Mouse (Mus musculus) kidney, embryonic 16.5 days (tissue): ENCODE data around the gene Smg6. TPM values are rescaled to one million over a fixed set of nuclear protein-coding genes. Genes with fewer than 3 reads are reported as not detected.

ENCODE experiments used
- ATAC-seq: fragments of 200-750 bp; cut with Nextera tagmentation; 2 replicates; pipeline ENCODE4 v1.8.0; 2017; ENCODE audit warnings: moderate TSS enrichment; ENCODE audit not compliant: low FRiP score, low TSS enrichment
- H3K27ac ChIP-seq: fragments of 300-500 bp; sonication (generic); 2 replicates; pipeline ENCODE4 v1.5.1; 2014; ENCODE audit warnings: low read length
- H3K27me3 ChIP-seq: fragments of 300-500 bp; sonication (generic); 2 replicates; pipeline ENCODE4 v1.6.1; 2014; ENCODE audit warnings: low read length, control low read depth, mixed read lengths; ENCODE audit not compliant: insufficient read depth
- H3K36me3 ChIP-seq: fragments of 300-500 bp; sonication (generic); 2 replicates; pipeline ENCODE4 v1.6.1; 2014; ENCODE audit warnings: low read length, control low read depth, mixed read lengths; ENCODE audit not compliant: insufficient read depth
- H3K4me1 ChIP-seq: fragments of 300-500 bp; sonication (generic); 2 replicates; pipeline ENCODE4 v1.6.1; 2014; ENCODE audit warnings: low read length, control low read depth, mixed read lengths; ENCODE audit not compliant: insufficient read depth
- H3K4me2 ChIP-seq: fragments of 300-500 bp; sonication (generic); replicated peaks from 2 replicates; pipeline ENCODE4 v1.6.1; 2014; ENCODE audit warnings: low read depth, low read length
- H3K4me3 ChIP-seq: fragments of 300-500 bp; sonication (generic); 2 replicates; pipeline ENCODE4 v1.5.1; 2014; ENCODE audit warnings: mild to moderate bottlenecking, low read length
- H3K9ac ChIP-seq: fragments of 300-500 bp; sonication (generic); replicated peaks from 2 replicates; pipeline ENCODE4 v1.6.1; 2014; ENCODE audit warnings: low read length
- H3K9me3 ChIP-seq: fragments of 300-500 bp; sonication (generic); 2 replicates; pipeline ENCODE4 v1.6.1; 2016; ENCODE audit warnings: low read length, control low read depth
- WGBS: fragments of 180-500 bp; shearing (Covaris S2); extraction: QIAGEN DNeasy Blood & Tissue Kit; methylation state at CpG from one replicate; pipeline ENCODE4 v1.1.7; 2014; 5-methylcytosine and 5-hydroxymethylcytosine counted together
- polyA plus RNA-seq: library from polyadenylated mRNA; unstranded; fragments of >200 nt; fragmentation: Nextera tagmentation; extraction: Ambion mirVana; gene quantifications from 2 replicates; pipeline ENCODE4 v1.2.1, GENCODE M21; 2015

The Smg6 gene
- polyA plus RNA-seq, 1 experiment from 2014 or later = 17.9 TPM

- H3K9me3 ChIP-seq = no peaks in the 10 kb centered on the region
- no peaks in the 10 kb centered on the region for H3K27me3 ChIP-seq
- H3K4me1 ChIP-seq = peaks cover 29% of the 10 kb centered on the region
- H3K4me2 ChIP-seq = no peak overlapping the region
- H3K4me3 ChIP-seq = no peak overlapping the region
- WGBS = 86% methylated on average over 5 of the region's 5 CpGs
- ATAC-seq = no peak
- no peak overlapping the region for H3K27ac ChIP-seq
- 0 out of 2 replicates have a peak, but pooled peaks cover 4% of the 10 kb centered on the region for H3K36me3 ChIP-seq
- H3K9ac ChIP-seq = no peak overlapping the region
Observed at GRCm38 (mm10) chr11:75132278-75132677, 206.7 kb downstream of the Smg6 start.

- no peaks in the 10 kb centered on the region for H3K36me3 ChIP-seq
- 82% methylated on average over 5 of the region's 5 CpGs for WGBS
- no peaks in the 10 kb centered on the region for H3K27me3 ChIP-seq
- peaks cover 38% of the 10 kb centered on the region for H3K4me1 ChIP-seq
- no peak for ATAC-seq
- no peaks in the 10 kb centered on the region for H3K9me3 ChIP-seq
- H3K9ac ChIP-seq = peak overlapping the region; percentile 39; the same call in 1 of the 2 replicates
- H3K4me3 ChIP-seq = no peak overlapping the region
- no peak overlapping the region for H3K4me2 ChIP-seq
- H3K27ac ChIP-seq = peak overlapping the region; percentile 75
Observed at GRCm38 (mm10) chr11:75133391-75133790, 207.8 kb downstream of the Smg6 start.

GRCm38 (mm10) chr11:75133951-75134350 lies 208.3 kb downstream of the Smg6 start:
- Histone ChIP-seq H3K4me2 (no peak overlapping the region), H3K27ac (peak overlapping the region; percentile 75), H3K4me3 (no peak overlapping the region), H3K4me1 (peaks cover 43% of the 10 kb centered on the region), H3K36me3 (no peaks in the 10 kb centered on the region), H3K9ac (peak overlapping the region; percentile 39; the same call in 1 of the 2 replicates), H3K27me3 (no peaks in the 10 kb centered on the region), H3K9me3 (no peaks in the 10 kb centered on the region)
- 0% methylated on average over 2 of the region's 2 CpGs for WGBS
- ATAC-seq = peak; percentile 83

- Histone ChIP-seq H3K36me3 (no peaks in the 10 kb centered on the region), H3K4me2 (no peak overlapping the region), H3K4me3 (no peak overlapping the region), H3K9me3 (no peaks in the 10 kb centered on the region), H3K27me3 (no peaks in the 10 kb centered on the region), H3K4me1 (peaks cover 50% of the 10 kb centered on the region), H3K27ac (peak overlapping the region; percentile 75), H3K9ac (no peak overlapping the region)
- ATAC-seq = no peak
- WGBS = 51% methylated on average over 5 of the region's 5 CpGs
Observed at GRCm38 (mm10) chr11:75134485-75135068, 209.0 kb downstream of the Smg6 start.

GRCm38 (mm10) chr11:75135358-75135757 lies 209.7 kb downstream of the Smg6 start:
- 81% methylated on average over 4 of the region's 4 CpGs for WGBS
- Histone ChIP-seq H3K36me3 (no peaks in the 10 kb centered on the region), H3K9ac (no peak overlapping the region), H3K27me3 (no peaks in the 10 kb centered on the region), H3K4me1 (peaks cover 57% of the 10 kb centered on the region), H3K27ac (peak overlapping the region; percentile 75), H3K4me2 (no peak overlapping the region), H3K4me3 (no peak overlapping the region), H3K9me3 (no peaks in the 10 kb centered on the region)
- no peak for ATAC-seq

- 29% methylated on average over 5 of the region's 5 CpGs for WGBS
- peak overlapping the region; percentile 70; the same call in 1 of the 2 replicates for H3K27ac ChIP-seq
- no peaks in the 10 kb centered on the region for H3K36me3 ChIP-seq
- H3K9me3 ChIP-seq = no peaks in the 10 kb centered on the region
- ATAC-seq = no peak
- H3K9ac ChIP-seq = no peak overlapping the region
- H3K4me1 ChIP-seq = peaks cover 71% of the 10 kb centered on the region
- no peak overlapping the region for H3K4me3 ChIP-seq
- H3K27me3 ChIP-seq = no peaks in the 10 kb centered on the region
- no peak overlapping the region for H3K4me2 ChIP-seq
Observed at GRCm38 (mm10) chr11:75136666-75137398, 211.2 kb downstream of the Smg6 start.

GRCm38 (mm10) chr11:75139122-75139963 lies 213.7 kb downstream of the Smg6 start:
- Histone ChIP-seq H3K4me3 (no peak overlapping the region), H3K27ac (peak overlapping the region; percentile 94), H3K36me3 (peaks cover 16% of the 10 kb centered on the region), H3K9ac (peak overlapping the region; percentile 37), H3K9me3 (no peaks in the 10 kb centered on the region), H3K4me2 (peak overlapping the region; percentile 16; the same call in 1 of the 2 replicates), H3K4me1 (peaks cover 70% of the 10 kb centered on the region), H3K27me3 (no peaks in the 10 kb centered on the region)
- WGBS = 16% methylated on average over 11 of the region's 11 CpGs
- ATAC-seq = peak; percentile 74

- Histone ChIP-seq H3K4me2 (no peak overlapping the region), H3K36me3 (peaks cover 20% of the 10 kb centered on the region), H3K27ac (peak overlapping the region; percentile 94), H3K9ac (peak overlapping the region; percentile 1; the same call in 1 of the 2 replicates), H3K27me3 (no peaks in the 10 kb centered on the region), H3K4me1 (peaks cover 62% of the 10 kb centered on the region), H3K9me3 (no peaks in the 10 kb centered on the region), H3K4me3 (no peak overlapping the region)
- WGBS = 40% methylated on average over 5 of the region's 5 CpGs
- no peak for ATAC-seq
Observed at GRCm38 (mm10) chr11:75140431-75140830, 214.8 kb downstream of the Smg6 start.

- Histone ChIP-seq H3K9ac (peak overlapping the region; percentile 1; the same call in 1 of the 2 replicates), H3K36me3 (peaks cover 20% of the 10 kb centered on the region), H3K27me3 (no peaks in the 10 kb centered on the region), H3K27ac (peak overlapping the region; percentile 94), H3K4me2 (no peak overlapping the region), H3K4me3 (no peak overlapping the region), H3K9me3 (no peaks in the 10 kb centered on the region), H3K4me1 (peaks cover 65% of the 10 kb centered on the region)
- 65% methylated on average over 3 of the region's 3 CpGs for WGBS
- ATAC-seq = no peak
Observed at GRCm38 (mm10) chr11:75141038-75141437, 215.4 kb downstream of the Smg6 start.
